Mouse (Mus musculus) brain, adult 2 months (tissue): ENCODE data around the gene Zmynd10.
A peak's percentile ranks its signal among the peaks of the same experiment; 100 is the strongest.

ENCODE experiments used
- DNase-seq: peaks from one replicate; pipeline ENCODE4 v3.0.0; 2011; ENCODE audit warnings: low read depth, low spot score

Zmynd10 gene

DNA sequence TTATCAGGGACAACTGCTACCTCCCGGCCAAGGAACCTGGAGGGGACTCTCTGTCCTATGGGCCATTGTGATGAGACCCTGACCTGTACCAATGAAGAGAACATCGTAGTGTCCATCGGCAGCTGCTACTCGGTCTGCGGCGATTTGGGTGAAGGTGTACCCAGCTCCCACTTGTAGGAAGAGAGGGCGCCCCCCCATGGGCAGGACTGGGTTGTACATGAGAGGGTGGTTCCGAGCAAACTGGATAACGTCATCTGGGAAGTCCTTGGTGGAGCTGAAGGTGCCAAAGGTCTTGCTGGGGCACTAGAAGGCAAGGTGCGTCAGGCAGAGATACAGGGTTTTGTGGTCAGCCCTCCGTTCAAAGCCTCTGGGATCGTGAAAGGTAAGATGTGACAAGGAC, 53.6 kb downstream of the Zmynd10 start:
- DNase-seq, result peak; percentile 35
